Mouse (Mus musculus): ENCODE results near the gene Gtdc1. TPM values are rescaled to one million over a fixed set of nuclear protein-coding genes. Genes with fewer than 3 reads are reported as not detected.

Gene Gtdc1
- polyA plus RNA-seq, 1 experiment from 2014 or later, result 9.8 TPM

GRCm38 (mm10) chr2:44919326-44919725, 8.1 kb downstream of the Gtdc1 start:
- 0 out of 2 replicates have a peak, but pooled peaks cover 3% of the 10 kb centered on the region for H3K4me1 ChIP-seq (ENCODE audit: control insufficient read depth, insufficient read depth, low read length)
- no peaks in the 10 kb centered on the region for H3K36me3 ChIP-seq (ENCODE audit: control insufficient read depth, insufficient read depth, low read length)
- no peak overlapping the region for H3K4me3 ChIP-seq (ENCODE audit: low read depth, low read length)
- H3K4me2 ChIP-seq, result no peak overlapping the region
- H3K9ac ChIP-seq (ENCODE audit: low read depth, low read length), result no peak overlapping the region
- H3K27ac ChIP-seq (ENCODE audit: low read depth, low read length), result no peak overlapping the region
- H3K27me3 ChIP-seq (ENCODE audit: control insufficient read depth, insufficient read depth, low read length), result no peaks in the 10 kb centered on the region
- no peak for ATAC-seq (replicated peaks; ENCODE audit: insufficient number of reproducible peaks, low FRiP score, low TSS enrichment)
- WGBS (ENCODE audit: insufficient replicate concordance), result 74% methylated on average over 1 of the region's 1 CpGs
- no peaks in the 10 kb centered on the region for H3K9me3 ChIP-seq (replicated peaks; ENCODE audit: control insufficient read depth, low read length)

GRCm38 (mm10) chr2:44918737-44919136, 8.7 kb downstream of the Gtdc1 start:
- Histone ChIP-seq H3K36me3 (ENCODE audit: control insufficient read depth, insufficient read depth, low read length) (no peaks in the 10 kb centered on the region), H3K27ac (ENCODE audit: low read depth, low read length) (no peak overlapping the region), H3K9me3 (replicated peaks; ENCODE audit: control insufficient read depth, low read length) (no peaks in the 10 kb centered on the region), H3K4me3 (ENCODE audit: low read depth, low read length) (no peak overlapping the region), H3K9ac (ENCODE audit: low read depth, low read length) (no peak overlapping the region), H3K4me1 (ENCODE audit: control insufficient read depth, insufficient read depth, low read length) (0 out of 2 replicates have a peak, but pooled peaks cover 3% of the 10 kb centered on the region), H3K27me3 (ENCODE audit: control insufficient read depth, insufficient read depth, low read length) (no peaks in the 10 kb centered on the region), H3K4me2 (no peak overlapping the region)
- WGBS (ENCODE audit: insufficient replicate concordance), result 90% methylated on average over 2 of the region's 2 CpGs
- ATAC-seq (replicated peaks; ENCODE audit: insufficient number of reproducible peaks, low FRiP score, low TSS enrichment), result no peak

DNA sequence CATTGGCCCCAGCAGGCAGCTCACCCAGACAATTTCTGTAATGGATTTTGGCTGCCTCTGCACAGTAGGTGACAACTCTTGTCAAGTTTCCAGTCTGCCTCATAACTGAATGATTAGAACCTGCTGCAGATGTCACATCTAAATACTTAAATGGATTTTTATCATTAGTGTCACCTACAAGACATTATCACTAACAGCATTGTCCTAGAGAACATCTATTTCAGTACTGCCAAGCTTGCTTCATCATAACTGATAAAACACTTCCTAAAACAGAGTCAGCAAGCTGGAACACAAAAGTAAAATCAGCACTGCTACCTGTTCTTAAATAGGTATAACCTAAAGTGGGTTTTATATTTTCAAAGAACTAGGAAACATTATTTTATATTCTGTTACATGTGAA, 11.2 kb downstream of the Gtdc1 start:
- Histone ChIP-seq H3K4me3 (ENCODE audit: low read depth, low read length) (no peak overlapping the region), H3K36me3 (ENCODE audit: control insufficient read depth, insufficient read depth, low read length) (no peaks in the 10 kb centered on the region), H3K4me2 (no peak overlapping the region), H3K9ac (ENCODE audit: low read depth, low read length) (no peak overlapping the region), H3K27ac (ENCODE audit: low read depth, low read length) (no peak overlapping the region), H3K4me1 (ENCODE audit: control insufficient read depth, insufficient read depth, low read length) (0 out of 2 replicates have a peak, but pooled peaks cover 3% of the 10 kb centered on the region), H3K27me3 (ENCODE audit: control insufficient read depth, insufficient read depth, low read length) (no peaks in the 10 kb centered on the region), H3K9me3 (replicated peaks; ENCODE audit: control insufficient read depth, low read length) (no peaks in the 10 kb centered on the region)
- no peak for ATAC-seq (replicated peaks; ENCODE audit: insufficient number of reproducible peaks, low FRiP score, low TSS enrichment)

DNA sequence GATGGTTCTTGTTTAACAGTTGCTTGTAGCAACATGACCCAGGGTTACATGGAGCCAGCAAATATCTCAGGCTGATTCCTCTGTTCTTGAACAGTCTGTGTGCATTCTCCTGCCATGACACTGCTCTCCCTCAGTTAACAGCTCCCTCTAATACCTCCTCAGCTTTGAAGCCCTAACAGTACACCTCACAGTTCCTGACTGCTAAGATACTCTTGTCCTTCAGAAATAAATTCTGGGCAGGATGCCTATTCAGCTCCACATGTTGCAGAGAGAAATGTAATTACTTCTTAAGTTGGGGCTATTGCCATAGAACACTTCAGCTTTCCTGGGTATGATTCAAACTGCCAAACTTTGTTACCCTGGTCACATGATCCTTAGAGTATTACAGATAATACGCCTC, 29.7 kb downstream of the Gtdc1 start:
- ATAC-seq (replicated peaks; ENCODE audit: insufficient number of reproducible peaks, low FRiP score, low TSS enrichment), result no peak
- Histone ChIP-seq H3K4me2 (no peak overlapping the region), H3K36me3 (ENCODE audit: control insufficient read depth, insufficient read depth, low read length) (no peaks in the 10 kb centered on the region), H3K27ac (ENCODE audit: low read depth, low read length) (no peak overlapping the region), H3K4me3 (ENCODE audit: low read depth, low read length) (no peak overlapping the region), H3K9me3 (replicated peaks; ENCODE audit: control insufficient read depth, low read length) (no peaks in the 10 kb centered on the region), H3K27me3 (ENCODE audit: control insufficient read depth, insufficient read depth, low read length) (no peaks in the 10 kb centered on the region), H3K4me1 (ENCODE audit: control insufficient read depth, insufficient read depth, low read length) (no peaks in the 10 kb centered on the region), H3K9ac (ENCODE audit: low read depth, low read length) (no peak overlapping the region)
- 86% methylated on average over 1 of the region's 1 CpGs for WGBS (ENCODE audit: insufficient replicate concordance)

- ATAC-seq (replicated peaks; ENCODE audit: insufficient number of reproducible peaks, low FRiP score, low TSS enrichment), result no peak
- Histone ChIP-seq H3K4me3 (ENCODE audit: low read depth, low read length) (no peak overlapping the region), H3K36me3 (ENCODE audit: control insufficient read depth, insufficient read depth, low read length) (no peaks in the 10 kb centered on the region), H3K4me1 (ENCODE audit: control insufficient read depth, insufficient read depth, low read length) (no peaks in the 10 kb centered on the region), H3K27me3 (ENCODE audit: control insufficient read depth, insufficient read depth, low read length) (no peaks in the 10 kb centered on the region), H3K4me2 (no peak overlapping the region), H3K9me3 (replicated peaks; ENCODE audit: control insufficient read depth, low read length) (no peaks in the 10 kb centered on the region), H3K9ac (ENCODE audit: low read depth, low read length) (no peak overlapping the region), H3K27ac (ENCODE audit: low read depth, low read length) (no peak overlapping the region)
- WGBS (ENCODE audit: insufficient replicate concordance), result 83% methylated on average over 2 of the region's 2 CpGs
Measured at GRCm38 (mm10) chr2:44873718-44874117, 53.7 kb downstream of the Gtdc1 start.

GRCm38 (mm10) chr2:44864726-44865125, 62.7 kb downstream of the Gtdc1 start:
- H3K4me2 ChIP-seq, result no peak overlapping the region
- no peak overlapping the region for H3K9ac ChIP-seq (ENCODE audit: low read depth, low read length)
- H3K36me3 ChIP-seq (ENCODE audit: control insufficient read depth, insufficient read depth, low read length), result no peaks in the 10 kb centered on the region
- no peak for ATAC-seq (replicated peaks; ENCODE audit: insufficient number of reproducible peaks, low FRiP score, low TSS enrichment)
- H3K27me3 ChIP-seq (ENCODE audit: control insufficient read depth, insufficient read depth, low read length), result no peaks in the 10 kb centered on the region
- no peak overlapping the region for H3K27ac ChIP-seq (ENCODE audit: low read depth, low read length)
- no peak overlapping the region for H3K4me3 ChIP-seq (ENCODE audit: low read depth, low read length)
- H3K4me1 ChIP-seq (ENCODE audit: control insufficient read depth, insufficient read depth, low read length), result no peaks in the 10 kb centered on the region
- H3K9me3 ChIP-seq (replicated peaks; ENCODE audit: control insufficient read depth, low read length), result no peaks in the 10 kb centered on the region

DNA sequence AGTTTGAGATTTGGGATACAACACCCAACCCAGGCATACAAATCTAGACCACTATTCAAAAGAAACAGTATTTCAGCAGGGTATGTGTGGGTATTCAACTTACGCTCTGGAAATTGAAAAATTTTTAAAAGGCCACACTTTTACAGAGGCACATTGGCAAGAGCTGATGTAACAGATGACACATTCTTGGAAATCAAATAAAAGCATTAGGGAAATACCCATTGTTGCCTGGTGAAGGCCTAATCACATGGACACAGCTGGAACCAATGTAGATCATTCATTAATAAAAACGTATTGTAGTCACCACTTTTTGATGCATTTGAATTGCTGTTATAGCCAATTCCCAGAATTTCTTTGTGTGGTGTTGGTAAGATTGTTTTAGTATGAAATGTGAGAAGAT, 73.0 kb downstream of the Gtdc1 start:
- Histone ChIP-seq H3K36me3 (ENCODE audit: control insufficient read depth, insufficient read depth, low read length) (0 out of 2 replicates have a peak, but pooled peaks cover 2% of the 10 kb centered on the region), H3K27me3 (ENCODE audit: control insufficient read depth, insufficient read depth, low read length) (no peaks in the 10 kb centered on the region), H3K4me1 (ENCODE audit: control insufficient read depth, insufficient read depth, low read length) (no peaks in the 10 kb centered on the region), H3K4me2 (no peak overlapping the region), H3K9me3 (replicated peaks; ENCODE audit: control insufficient read depth, low read length) (peaks cover 4% of the 10 kb centered on the region; the same call in 1 of the 2 replicates), H3K9ac (ENCODE audit: low read depth, low read length) (no peak overlapping the region), H3K27ac (ENCODE audit: low read depth, low read length) (no peak overlapping the region), H3K4me3 (ENCODE audit: low read depth, low read length) (no peak overlapping the region)
- WGBS (ENCODE audit: insufficient replicate concordance), result 88% methylated on average over 2 of the region's 2 CpGs
- ATAC-seq (replicated peaks; ENCODE audit: insufficient number of reproducible peaks, low FRiP score, low TSS enrichment), result no peak

DNA sequence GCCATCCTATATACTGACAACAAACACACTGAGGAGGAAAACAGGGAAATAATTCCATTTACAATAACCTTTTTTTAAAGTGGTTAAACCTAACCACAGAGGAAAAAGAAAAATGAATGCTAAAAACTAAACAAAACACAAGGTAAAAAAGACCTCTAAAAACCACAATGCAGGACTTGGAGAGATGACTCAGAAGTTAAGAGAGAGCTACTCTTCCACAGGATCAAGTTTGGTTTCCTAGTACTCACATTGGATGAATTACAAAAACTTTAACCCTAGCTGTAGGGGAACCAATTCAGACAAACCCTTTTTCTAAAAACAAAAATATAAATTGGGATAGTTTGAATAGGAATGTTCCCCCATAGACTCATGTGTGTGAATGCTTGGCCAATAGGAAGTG, 77.8 kb downstream of the Gtdc1 start:
- Histone ChIP-seq H3K4me1 (ENCODE audit: control insufficient read depth, insufficient read depth, low read length) (no peaks in the 10 kb centered on the region), H3K4me3 (ENCODE audit: low read depth, low read length) (no peak overlapping the region), H3K27me3 (ENCODE audit: control insufficient read depth, insufficient read depth, low read length) (no peaks in the 10 kb centered on the region), H3K27ac (ENCODE audit: low read depth, low read length) (no peak overlapping the region), H3K4me2 (no peak overlapping the region), H3K9ac (ENCODE audit: low read depth, low read length) (no peak overlapping the region), H3K9me3 (replicated peaks; ENCODE audit: control insufficient read depth, low read length) (peaks cover 4% of the 10 kb centered on the region; the same call in 1 of the 2 replicates), H3K36me3 (ENCODE audit: control insufficient read depth, insufficient read depth, low read length) (0 out of 2 replicates have a peak, but pooled peaks cover 2% of the 10 kb centered on the region)
- ATAC-seq (replicated peaks; ENCODE audit: insufficient number of reproducible peaks, low FRiP score, low TSS enrichment), result no peak

- Histone ChIP-seq H3K4me3 (ENCODE audit: low read depth, low read length) (no peak overlapping the region), H3K4me1 (ENCODE audit: control insufficient read depth, insufficient read depth, low read length) (no peaks in the 10 kb centered on the region), H3K9ac (ENCODE audit: low read depth, low read length) (no peak overlapping the region), H3K4me2 (no peak overlapping the region), H3K9me3 (replicated peaks; ENCODE audit: control insufficient read depth, low read length) (peaks cover 4% of the 10 kb centered on the region; the same call in 1 of the 2 replicates), H3K27me3 (ENCODE audit: control insufficient read depth, insufficient read depth, low read length) (no peaks in the 10 kb centered on the region), H3K27ac (ENCODE audit: low read depth, low read length) (no peak overlapping the region), H3K36me3 (ENCODE audit: control insufficient read depth, insufficient read depth, low read length) (0 out of 2 replicates have a peak, but pooled peaks cover 2% of the 10 kb centered on the region)
- no peak for ATAC-seq (replicated peaks; ENCODE audit: insufficient number of reproducible peaks, low FRiP score, low TSS enrichment)
- WGBS (ENCODE audit: insufficient replicate concordance), result 81% methylated on average over 1 of the region's 1 CpGs
Measured at GRCm38 (mm10) chr2:44848156-44848555, 79.3 kb downstream of the Gtdc1 start.
